Mouse (Mus musculus) right cerebral cortex, postnatal 14 days (tissue): ENCODE measurements at regions not wholly inside any gene's neighbourhood (a gene's known extent, or its start where the extent isn't known, plus 50 kb on each side); places are given as distances from the start of the nearest gene placed in this dataset.

Experiments used
- DNase-seq: peaks from one replicate; pipeline ENCODE4 v3.0.0; 2022

GRCm38 (mm10) chr9:87649015-87649978 is 81.8 kb downstream of the Tbx18 start:
- no peak for DNase-seq

GRCm38 (mm10) chr9:87648317-87648716 is 82.7 kb downstream of the Tbx18 start:
- DNase-seq, result no peak

- DNase-seq, result no peak
Observed at GRCm38 (mm10) chr9:87645032-87645431, 86.0 kb downstream of the Tbx18 start.

DNA sequence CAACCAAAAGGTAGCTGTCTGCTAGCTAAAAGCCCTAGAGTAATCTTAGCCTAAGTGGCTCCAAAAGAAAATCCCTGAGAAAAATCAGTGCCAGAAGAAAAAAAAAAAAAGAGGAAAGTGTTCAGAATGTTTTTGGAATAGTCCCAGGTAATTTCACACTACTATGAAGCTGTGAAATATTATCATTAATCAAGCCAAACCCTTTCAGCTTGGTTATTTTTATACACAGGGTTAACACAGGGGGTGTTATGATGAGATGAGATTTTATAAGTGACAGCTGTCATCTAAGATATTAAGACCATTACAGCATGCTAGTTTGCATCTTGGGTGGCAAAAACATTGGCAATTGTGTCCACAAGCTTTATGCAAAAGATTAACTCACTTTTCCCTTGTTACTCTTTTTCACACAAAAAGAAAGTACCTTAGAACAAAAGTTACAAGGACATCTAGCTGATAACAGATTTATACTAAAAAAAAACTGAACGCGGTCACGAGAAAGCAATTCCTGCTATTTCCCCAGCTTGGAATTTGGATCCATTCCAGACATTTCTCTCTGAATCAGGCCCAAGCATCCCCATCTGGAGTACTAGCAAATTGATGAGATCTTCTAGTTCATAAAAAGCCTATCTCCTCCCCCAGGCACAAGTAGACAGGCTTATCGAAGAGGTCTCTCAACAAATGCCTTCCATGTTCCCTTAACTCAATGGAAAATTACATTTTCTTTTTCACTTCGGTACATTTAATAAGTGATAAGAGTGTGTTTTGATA is 97.0 kb downstream of the Tbx18 start:
- no peak for DNase-seq

DNA sequence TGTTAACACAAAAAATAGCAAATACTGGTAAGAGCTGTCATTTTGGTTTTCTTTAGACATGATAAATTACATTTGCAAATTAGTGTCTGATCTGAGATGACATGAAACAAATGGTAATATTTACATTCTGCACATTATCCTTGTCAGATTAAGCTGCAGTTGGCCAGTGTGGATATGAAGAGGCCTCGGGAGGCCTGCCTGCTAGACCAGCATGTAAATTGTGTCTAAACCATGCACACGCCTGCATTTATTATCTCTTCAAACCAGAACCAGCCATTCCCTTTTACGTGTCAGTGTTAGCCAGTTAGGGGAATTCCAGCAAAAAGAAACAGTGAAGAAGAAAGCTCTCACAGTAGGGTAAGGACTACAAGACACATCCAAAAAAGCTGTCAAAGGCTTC is 104.6 kb downstream of the Tbx18 start:
- no peak for DNase-seq

GRCm38 (mm10) chr9:87618238-87618673 is 112.8 kb downstream of the Tbx18 start:
- DNase-seq, result no peak

DNA sequence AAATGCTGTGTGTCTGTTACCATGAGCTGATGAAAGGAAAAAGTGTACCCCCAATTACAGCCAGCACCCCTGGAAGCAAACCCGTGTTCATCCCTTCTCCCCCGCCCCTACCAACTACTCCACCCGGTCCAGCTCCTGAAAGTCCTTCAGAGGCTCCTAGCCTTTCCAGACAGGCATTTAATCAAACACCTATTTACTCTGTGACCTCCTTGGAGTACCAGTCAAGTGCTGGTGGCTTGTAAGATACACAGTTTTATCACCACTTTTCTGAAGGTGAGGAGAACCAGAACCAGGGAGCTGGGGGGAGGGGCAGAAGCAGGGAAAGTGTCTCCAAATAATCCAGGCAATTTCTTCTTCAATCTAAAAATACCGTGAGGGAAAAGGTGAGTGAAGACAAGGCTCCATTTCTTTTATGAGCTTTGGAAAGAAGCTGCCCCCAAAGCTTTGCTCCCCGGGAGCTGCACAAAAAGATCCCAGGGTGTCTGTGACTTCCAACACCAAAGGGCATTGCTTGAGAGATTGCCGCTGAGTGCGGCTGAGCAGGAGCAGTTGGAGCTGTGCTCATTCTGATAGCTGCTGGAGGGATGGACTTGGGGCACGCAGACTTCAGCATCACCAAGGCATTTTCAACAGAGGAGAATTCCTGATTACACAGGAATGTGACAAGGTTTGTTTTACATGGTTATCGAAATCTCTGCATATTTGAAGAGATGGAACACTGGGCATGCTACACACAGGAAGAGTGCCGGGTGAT is 123.0 kb downstream of the Tbx18 start:
- DNase-seq, result no peak

DNA sequence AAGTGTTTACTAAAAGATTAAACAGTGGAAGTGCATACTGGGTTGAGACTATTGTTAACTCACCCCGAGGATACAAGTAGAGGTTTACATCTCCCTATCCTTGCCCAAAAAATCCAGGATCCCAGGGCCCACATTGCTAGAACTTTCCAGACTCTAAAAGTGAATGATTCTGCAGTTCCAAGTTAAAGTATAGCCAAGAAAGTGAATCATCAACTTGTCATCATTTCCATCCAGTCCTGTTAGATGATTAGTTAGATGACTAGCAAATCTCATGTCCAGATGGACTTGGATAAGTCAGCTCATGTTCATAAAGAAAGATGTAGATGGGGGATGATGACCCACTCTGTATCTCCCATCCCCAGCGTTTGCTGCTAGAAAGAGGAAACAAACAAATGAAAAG is 155.5 kb downstream of the Tbx18 start:
- DNase-seq, result no peak

DNA sequence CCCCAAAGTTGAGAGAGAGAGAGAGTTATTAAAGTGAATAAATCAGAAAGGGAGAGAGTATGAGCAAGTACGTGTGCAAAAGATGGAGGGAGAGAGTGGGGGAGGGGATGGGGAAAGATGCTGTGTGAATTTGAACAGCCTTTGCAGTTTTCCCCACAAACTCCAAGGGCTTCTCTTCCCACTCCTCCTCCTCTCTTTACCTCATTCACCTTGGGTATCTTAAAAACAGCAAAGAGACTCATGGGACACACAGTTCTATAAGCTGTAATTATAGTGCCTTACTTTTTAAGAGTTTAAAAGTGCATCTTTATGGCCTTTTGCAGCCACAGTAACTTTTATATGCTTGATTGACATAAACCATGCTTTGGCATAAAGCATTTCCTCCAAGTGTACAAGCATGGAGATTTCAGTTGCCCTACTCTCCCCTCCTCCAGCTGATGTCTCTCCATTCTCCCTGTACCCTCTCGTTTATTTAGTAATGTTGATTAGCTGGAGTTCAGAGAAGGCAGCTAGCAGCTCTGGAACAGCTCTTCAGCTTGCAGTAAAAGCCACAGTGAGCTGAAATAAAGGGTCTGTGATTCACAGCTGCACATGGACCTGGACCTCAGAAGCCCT is 156.7 kb downstream of the Tbx18 start:
- DNase-seq, result no peak

DNA sequence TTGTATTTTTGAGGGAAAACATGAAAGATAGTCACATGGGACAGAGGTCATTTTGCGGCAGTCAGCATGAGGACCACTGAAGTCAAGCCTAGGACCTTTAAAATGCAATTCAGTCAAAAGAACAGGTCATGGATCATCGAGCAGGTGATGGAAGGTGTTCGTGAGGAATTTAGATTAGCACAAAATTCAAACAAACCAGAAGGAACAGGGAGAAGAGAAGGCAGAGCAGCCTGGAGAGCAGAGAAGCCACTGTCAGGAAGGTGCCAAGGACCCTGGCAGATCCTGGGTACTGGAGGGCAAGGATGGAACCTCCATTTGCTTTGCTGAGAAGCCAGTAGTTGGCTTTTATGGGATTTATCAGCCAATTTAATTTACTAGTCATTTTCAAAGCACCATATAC is 167.8 kb downstream of the Tbx18 start:
- no peak for DNase-seq

DNA sequence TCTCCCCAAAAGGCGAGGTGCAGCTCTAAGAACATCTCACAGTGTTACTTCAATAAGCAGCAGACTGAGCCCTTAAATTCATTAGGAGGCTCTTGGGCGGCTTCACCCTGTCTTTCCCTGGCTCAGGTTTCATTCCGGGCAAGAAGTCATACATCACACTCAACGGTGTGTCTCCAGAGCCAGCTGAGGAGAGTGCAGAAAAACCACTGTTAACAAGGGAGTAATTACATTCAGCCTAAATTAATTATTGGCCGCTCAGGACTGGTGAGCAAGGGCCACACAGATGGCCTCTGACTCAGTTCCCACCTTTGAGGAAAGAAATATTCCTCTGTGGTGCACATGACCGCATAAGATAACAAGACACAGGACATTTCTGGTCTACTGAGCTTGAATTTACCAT is 168.3 kb downstream of the Tbx18 start:
- no peak for DNase-seq

DNA sequence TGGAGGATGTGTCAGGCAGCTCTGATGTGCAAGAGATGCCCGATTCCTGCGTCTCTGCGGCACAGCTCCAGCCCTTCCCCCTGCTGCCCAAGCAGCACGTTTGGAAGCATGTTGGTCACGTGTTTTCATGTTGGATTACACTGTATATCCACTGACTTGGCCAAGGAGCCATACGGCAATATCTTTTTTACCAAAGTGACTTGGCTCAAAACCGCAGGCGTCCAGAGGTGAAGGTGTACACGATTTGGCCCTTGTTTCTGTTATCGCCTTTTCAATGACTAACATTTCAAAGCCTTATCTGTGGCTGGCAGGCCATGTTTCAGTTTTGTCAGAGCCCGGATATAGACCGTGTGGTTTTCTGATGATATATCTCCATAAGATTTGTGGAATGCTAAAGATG is 173.2 kb downstream of the Tbx18 start:
- no peak for DNase-seq

DNA sequence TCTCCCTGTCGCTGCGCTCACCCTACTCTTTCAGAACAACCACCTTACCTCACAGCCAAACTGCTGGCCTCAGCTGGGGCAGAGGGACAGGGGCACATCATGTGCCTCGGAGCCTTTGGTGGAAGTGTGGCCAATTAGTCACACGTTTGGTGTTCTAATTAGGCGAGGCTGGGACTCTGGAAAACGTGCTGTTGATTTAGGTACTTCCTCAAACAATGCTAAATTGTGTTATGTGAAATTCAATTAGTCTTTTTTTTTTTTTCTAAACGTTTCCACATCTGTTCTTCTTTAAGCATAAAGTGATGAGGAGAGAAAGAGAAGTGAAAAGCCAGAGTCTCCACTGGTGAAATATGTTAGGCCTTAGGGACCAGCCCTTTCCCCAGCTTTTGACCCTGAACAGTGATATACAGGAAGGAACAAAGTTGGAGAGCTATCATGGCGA is 174.1 kb downstream of the Tbx18 start:
- DNase-seq, result no peak

DNA sequence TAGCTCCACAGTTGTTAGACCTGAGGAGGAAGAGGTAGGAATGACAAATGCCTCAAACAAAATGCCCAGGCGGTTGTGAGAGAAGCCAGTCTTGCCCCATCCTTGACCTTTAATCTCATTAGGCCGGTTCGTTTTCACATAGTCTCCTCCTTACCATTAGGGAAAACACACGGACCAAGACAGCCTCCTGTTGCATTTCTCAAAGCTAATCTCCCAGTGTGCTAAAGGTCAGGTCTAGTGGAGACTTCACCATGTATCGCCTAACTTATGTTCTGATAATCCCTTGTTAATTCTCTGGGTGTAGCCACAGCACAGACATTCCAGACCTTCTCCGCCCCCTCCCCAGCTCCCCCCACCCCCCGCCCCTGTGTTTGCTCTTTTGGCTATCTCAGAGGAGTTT is 174.5 kb downstream of the Tbx18 start:
- DNase-seq, result no peak

DNA sequence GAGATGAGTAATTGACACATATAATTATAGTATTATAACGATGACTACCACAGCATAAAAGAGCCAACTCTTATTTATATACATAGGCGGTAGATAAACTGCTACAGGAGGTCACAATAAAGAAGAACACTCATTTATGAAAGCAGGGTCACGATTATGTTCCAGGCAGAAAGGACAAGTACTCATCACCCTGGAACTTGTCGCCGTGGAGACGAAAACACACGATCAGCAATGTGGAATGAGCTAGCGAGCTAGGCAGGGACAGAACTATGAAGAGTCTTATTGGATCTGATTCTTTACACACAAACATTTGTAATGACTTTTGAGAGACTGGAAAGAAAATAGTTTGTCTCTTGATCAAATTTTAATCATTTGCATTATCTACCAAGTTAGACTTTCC is 197.9 kb downstream of the Tbx18 start:
- DNase-seq, result no peak

DNA sequence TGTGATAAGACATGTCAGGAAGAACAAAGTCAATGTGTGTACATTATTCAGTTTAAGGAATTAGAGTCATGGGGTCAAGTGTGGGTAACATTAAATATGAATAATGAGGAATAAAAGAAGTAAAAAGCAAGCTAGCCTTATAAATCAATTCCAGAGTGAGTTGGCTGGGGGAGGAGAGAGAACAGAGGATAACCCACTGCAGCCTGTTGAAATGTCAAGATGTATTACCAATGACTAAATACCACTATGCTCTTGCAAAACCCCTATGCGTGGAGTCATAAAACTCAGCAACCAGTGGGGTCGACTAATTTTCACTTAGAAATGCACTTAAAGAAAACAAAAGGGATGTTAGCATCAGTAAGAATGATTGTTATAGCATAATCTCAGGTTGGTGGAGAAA is 201.2 kb downstream of the Tbx18 start:
- DNase-seq, result no peak

GRCm38 (mm10) chr9:87524890-87525684 is 206.0 kb downstream of the Tbx18 start:
- no peak for DNase-seq

DNA sequence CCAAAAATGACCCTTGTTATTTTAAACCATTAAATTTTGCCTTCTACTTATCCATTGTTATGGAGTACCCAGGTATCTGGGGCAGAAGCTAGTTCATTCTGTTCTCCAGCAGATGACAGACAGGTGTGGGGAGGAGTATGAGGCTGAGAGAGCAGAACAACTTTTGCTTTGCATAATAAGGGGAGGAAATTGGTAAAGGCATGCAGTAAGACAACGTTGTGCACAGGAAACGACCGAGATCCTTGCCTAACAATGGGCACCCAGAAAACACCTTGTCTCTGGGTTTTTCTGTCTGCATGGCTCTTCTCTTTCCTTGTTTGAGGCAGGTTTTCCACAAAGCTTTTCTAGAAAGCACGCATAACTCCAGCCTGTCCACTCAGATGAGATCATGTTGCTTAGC is 220.4 kb downstream of the Tbx18 start:
- DNase-seq, result no peak

DNA sequence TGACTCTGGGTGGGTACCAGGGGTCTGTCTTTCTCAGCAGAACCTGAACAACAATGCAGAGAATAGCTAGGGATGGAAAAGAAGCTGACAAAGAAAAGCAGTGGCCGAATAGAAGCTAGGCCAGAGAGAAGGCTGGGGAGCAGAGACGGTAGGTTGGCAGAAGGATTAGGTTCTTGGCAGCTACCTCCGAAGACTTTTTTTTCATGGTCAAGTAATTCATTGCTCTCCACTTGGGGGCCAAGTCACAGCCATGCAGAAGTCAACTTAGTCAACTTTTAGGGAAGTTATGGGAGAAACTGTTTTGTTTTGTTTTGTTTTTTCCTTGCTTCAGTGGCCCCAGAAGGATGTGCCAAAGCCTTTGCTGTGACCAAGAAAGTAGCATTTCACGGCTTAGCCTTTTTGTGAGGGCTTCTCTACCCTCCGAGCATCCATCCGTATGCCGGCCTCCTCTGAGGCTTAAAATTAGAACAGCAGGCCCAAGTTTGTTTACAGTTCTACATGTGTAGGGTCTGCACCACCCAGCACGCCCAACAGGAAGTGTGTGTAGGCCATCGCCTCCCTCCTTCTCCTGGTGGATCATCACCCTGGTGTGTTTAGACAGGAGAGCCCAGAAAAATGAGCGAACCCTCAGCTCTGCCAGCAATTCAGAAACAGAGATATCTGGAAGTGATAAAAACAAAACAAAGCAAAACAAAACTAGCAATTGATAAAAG is 226.2 kb downstream of the Tbx18 start:
- no peak for DNase-seq

- no peak for DNase-seq
Observed at GRCm38 (mm10) chr9:87464141-87464540, 208.8 kb upstream of the Cep162 start.

DNA sequence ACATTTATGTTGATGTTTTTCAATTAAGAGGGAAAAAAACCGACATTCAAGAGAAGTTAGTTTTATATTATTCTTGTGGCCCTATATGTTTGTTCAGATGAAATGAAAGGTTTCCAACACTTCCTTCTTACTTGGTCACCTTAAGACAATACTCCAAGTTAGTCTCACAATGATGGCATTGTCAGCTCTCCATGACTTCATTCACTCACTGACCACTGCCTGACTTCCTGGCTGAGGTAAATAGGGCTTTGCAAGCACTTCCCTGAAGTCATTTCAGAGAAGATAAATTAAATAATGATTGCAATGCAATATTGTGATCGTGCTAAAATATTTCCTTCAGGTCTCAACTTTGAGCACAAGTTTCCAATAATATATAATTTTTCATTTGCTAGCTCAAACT is 197.9 kb upstream of the Cep162 start:
- DNase-seq, result no peak
